Mouse (Mus musculus): ENCODE data around the gene Igf1.

DNA sequence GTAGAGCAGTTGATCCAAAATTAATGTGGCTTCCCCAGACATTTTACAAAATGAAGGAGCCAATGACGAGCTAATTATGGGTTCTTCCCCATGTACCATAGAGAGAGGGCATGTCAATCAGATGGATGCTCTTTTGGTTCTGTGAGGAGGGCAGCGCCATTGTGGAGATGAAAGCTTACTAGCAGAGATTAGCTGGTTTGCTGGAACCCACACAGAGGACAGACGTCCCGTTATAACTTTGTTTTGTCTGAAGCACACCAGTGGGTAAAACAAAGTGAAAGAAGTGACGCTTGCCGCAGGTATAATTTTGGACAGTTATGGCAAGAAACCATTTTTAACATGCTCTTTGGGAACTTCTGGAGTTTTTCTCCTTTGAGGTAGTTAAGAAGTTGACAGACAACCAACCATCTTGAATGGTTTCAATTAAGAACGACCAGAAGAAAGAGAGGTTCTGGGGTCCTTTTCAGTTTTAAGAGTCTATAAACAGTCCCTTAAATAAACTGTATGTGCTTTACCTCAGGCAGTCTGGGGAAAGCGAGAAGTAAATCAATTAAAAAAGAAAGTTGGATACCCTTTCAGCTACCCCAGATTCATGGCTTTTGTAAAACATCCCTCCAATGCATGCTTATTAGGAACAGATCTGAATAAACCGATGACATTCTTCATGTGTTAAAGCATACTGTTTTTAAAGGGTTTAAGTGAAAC, 10.4 kb downstream of the Igf1 start:
- no peak for TF ChIP-seq CTCF (conservative IDR thresholded peaks at IDR 0.05; ENCODE audit: low read length)
- TF ChIP-seq NANOG (IDR thresholded peaks at IDR 0.05; ENCODE audit: borderline replicate concordance, low read length): no peak
- no peak for TF ChIP-seq POU5F1 (IDR thresholded peaks at IDR 0.05; ENCODE audit: borderline replicate concordance, low read length)

All from E14TG2a.4 (cell line).